Mouse (Mus musculus) kidney, adult 2 months (tissue): ENCODE measurements at regions not wholly inside any gene's neighbourhood (a gene's known extent, or its start where the extent isn't known, plus 50 kb on each side); places are given as distances from the start of the nearest gene placed in this dataset.

ENCODE experiments used
- DNase-seq: peaks from one replicate; pipeline ENCODE4 v3.0.0; 2021
- H3K27ac ChIP-seq: fragments of 200-500 bp; 2 replicates; pipeline ENCODE4 v1.5.1; 2012; ENCODE audit warnings: low read depth, low read length, control low read depth, inconsistent platforms; ENCODE audit not compliant: insufficient read depth
- H3K27me3 ChIP-seq: fragments of 200-500 bp; replicated peaks from 2 replicates; pipeline ENCODE4 v1.6.1; 2012; ENCODE audit warnings: mild to moderate bottlenecking, moderate library complexity, low read length, inconsistent platforms; ENCODE audit not compliant: control insufficient read depth, insufficient read depth
- H3K36me3 ChIP-seq: fragments of 200-500 bp; 2 replicates; pipeline ENCODE4 v1.6.1; 2012; ENCODE audit warnings: mild to moderate bottlenecking, moderate library complexity, low read length, inconsistent platforms; ENCODE audit not compliant: control insufficient read depth, insufficient read depth
- H3K4me1 ChIP-seq: fragments of 200-500 bp; 2 replicates; pipeline ENCODE4 v1.6.1; 2011; ENCODE audit warnings: low read length; ENCODE audit not compliant: control insufficient read depth, insufficient read depth
- H3K4me3 ChIP-seq: fragments of 200-500 bp; 2 replicates; pipeline ENCODE4 v1.5.1; 2011; ENCODE audit warnings: mild to moderate bottlenecking, low read depth, low read length, control low read depth; ENCODE audit not compliant: insufficient read depth
- CTCF ChIP-seq: fragments of 200-500 bp; conservative IDR thresholded peaks from 2 replicates; pipeline ENCODE4 v1.5.1; 2011; ENCODE audit warnings: low read depth, mild to moderate bottlenecking, control low read depth, low read length, moderate library complexity, mixed read lengths; ENCODE audit not compliant: insufficient read depth, insufficient read length
- POLR2A ChIP-seq: fragments of 200-500 bp; IDR thresholded peaks from one replicate; pipeline ENCODE4 v1.6.1; 2011; ENCODE audit warnings: low read depth, low read length, control low read depth
- WGBS: fragments of 180-500 bp; shearing (Covaris S2); methylation state at CpG from one replicate; pipeline ENCODE4 v1.1.7; 2018; 5-methylcytosine and 5-hydroxymethylcytosine counted together

GRCm38 (mm10) chr14:76902962-76903757 is 133.4 kb upstream of the Ccdc122 start:
- H3K27me3 ChIP-seq: no peaks in the 10 kb centered on the region
- TF ChIP-seq POLR2A (no peak), CTCF (no peak)
- H3K4me3 ChIP-seq: no peak overlapping the region
- no peak for DNase-seq
- no peaks in the 10 kb centered on the region for H3K36me3 ChIP-seq
- H3K4me1 ChIP-seq: peaks cover 4% of the 10 kb centered on the region; the same call in 1 of the 2 replicates
- no peak overlapping the region for H3K27ac ChIP-seq
- WGBS: 93% methylated on average over 1 of the region's 1 CpGs

GRCm38 (mm10) chr14:76901490-76901889 is 135.1 kb upstream of the Ccdc122 start:
- H3K4me3 ChIP-seq: no peak overlapping the region
- TF ChIP-seq CTCF: no peak
- no peak for TF ChIP-seq POLR2A
- WGBS: 54% methylated on average over 3 of the region's 3 CpGs
- H3K27ac ChIP-seq: no peak overlapping the region
- no peak for DNase-seq
- no peaks in the 10 kb centered on the region for H3K27me3 ChIP-seq
- peaks cover 3% of the 10 kb centered on the region; the same call in 1 of the 2 replicates for H3K4me1 ChIP-seq
- H3K36me3 ChIP-seq: no peaks in the 10 kb centered on the region

- peak; percentile 64 for DNase-seq
- no peak overlapping the region for H3K4me3 ChIP-seq
- H3K27me3 ChIP-seq: no peaks in the 10 kb centered on the region
- H3K27ac ChIP-seq: no peak overlapping the region
- TF ChIP-seq CTCF: no peak
- no peak for TF ChIP-seq POLR2A
- H3K36me3 ChIP-seq: no peaks in the 10 kb centered on the region
- peaks cover 3% of the 10 kb centered on the region; the same call in 1 of the 2 replicates for H3K4me1 ChIP-seq
- 29% methylated on average over 3 of the region's 3 CpGs for WGBS
These were observed 137.2 kb upstream of the Ccdc122 start for GRCm38 (mm10) chr14:76899331-76899730.

GRCm38 (mm10) chr14:76887708-76888107 is 148.9 kb upstream of the Ccdc122 start:
- no peak for DNase-seq
- Histone ChIP-seq H3K4me3 (no peak overlapping the region), H3K36me3 (no peaks in the 10 kb centered on the region), H3K27me3 (no peaks in the 10 kb centered on the region), H3K27ac (no peak overlapping the region), H3K4me1 (peaks cover 6% of the 10 kb centered on the region; the same call in 1 of the 2 replicates)
- WGBS: 79% methylated on average over 3 of the region's 3 CpGs
- no peak for TF ChIP-seq POLR2A
- TF ChIP-seq CTCF: no peak

- TF ChIP-seq POLR2A: no peak
- TF ChIP-seq CTCF: no peak
- WGBS: 46% methylated on average over 3 of the region's 3 CpGs
- no peaks in the 10 kb centered on the region for H3K27me3 ChIP-seq
- peaks cover 11% of the 10 kb centered on the region; the same call in 1 of the 2 replicates for H3K4me1 ChIP-seq
- no peak overlapping the region for H3K27ac ChIP-seq
- H3K4me3 ChIP-seq: no peak overlapping the region
- no peaks in the 10 kb centered on the region for H3K36me3 ChIP-seq
- DNase-seq: no peak
These were observed 149.4 kb upstream of the Ccdc122 start for GRCm38 (mm10) chr14:76887201-76887600.

- TF ChIP-seq CTCF (no peak), POLR2A (no peak)
- H3K27ac ChIP-seq: 0 out of 2 replicates have a peak overlapping the region, but pooled peaks have one; percentile 7
These were observed 153.3 kb upstream of the Ccdc122 start for GRCm38 (mm10) chr14:76883231-76883651.

GRCm38 (mm10) chr14:76882711-76883171 is 153.8 kb upstream of the Ccdc122 start:
- 14% methylated on average over 5 of the region's 5 CpGs for whole genome bisulfite sequencing
- Histone ChIP-seq H3K4me3 (no peak overlapping the region), H3K27me3 (no peaks in the 10 kb centered on the region), H3K4me1 (peaks cover 15% of the 10 kb centered on the region; the same call in 1 of the 2 replicates), H3K27ac (peak overlapping the region; percentile 64), H3K36me3 (no peaks in the 10 kb centered on the region)
- TF ChIP-seq CTCF (no peak), POLR2A (no peak)
- peak; percentile 97 for DNase-seq

More at GRCm38 (mm10) chr14:76883231-76883651, 153.3 kb upstream of the Ccdc122 start:
- no peaks in the 10 kb centered on the region for H3K27me3 ChIP-seq
- DNase-seq: peak; percentile 23
- 74% methylated on average over 3 of the region's 3 CpGs for WGBS
- H3K4me1 ChIP-seq: peaks cover 15% of the 10 kb centered on the region; the same call in 1 of the 2 replicates
- no peak overlapping the region for H3K4me3 ChIP-seq
- H3K36me3 ChIP-seq: no peaks in the 10 kb centered on the region

GRCm38 (mm10) chr14:76880851-76881250 is 155.7 kb upstream of the Ccdc122 start:
- DNase-seq: no peak
- Histone ChIP-seq H3K36me3 (no peaks in the 10 kb centered on the region), H3K4me1 (peaks cover 28% of the 10 kb centered on the region; the same call in 1 of the 2 replicates), H3K4me3 (no peak overlapping the region), H3K27me3 (no peaks in the 10 kb centered on the region), H3K27ac (no peak overlapping the region)
- TF ChIP-seq CTCF (no peak), POLR2A (no peak)
- 92% methylated on average over 3 of the region's 3 CpGs for WGBS
